Mouse (Mus musculus): ENCODE measurements at regions not wholly inside any gene's neighbourhood (a gene's known extent, or its start where the extent isn't known, plus 50 kb on each side); places are given as distances from the start of the nearest gene placed in this dataset.
A peak's percentile ranks its signal among the peaks of the same experiment; 100 is the strongest.

GRCm38 (mm10) chr8:126668657-126669025 is 74.9 kb upstream of the Irf2bp2 start:
- TF ChIP-seq POU5F1 (IDR thresholded peaks at IDR 0.05; ENCODE audit: borderline replicate concordance, low read length) (no peak), CTCF (conservative IDR thresholded peaks at IDR 0.05; ENCODE audit: low read length) (no peak), NANOG (IDR thresholded peaks at IDR 0.05; ENCODE audit: borderline replicate concordance, low read length) (no peak)

DNA sequence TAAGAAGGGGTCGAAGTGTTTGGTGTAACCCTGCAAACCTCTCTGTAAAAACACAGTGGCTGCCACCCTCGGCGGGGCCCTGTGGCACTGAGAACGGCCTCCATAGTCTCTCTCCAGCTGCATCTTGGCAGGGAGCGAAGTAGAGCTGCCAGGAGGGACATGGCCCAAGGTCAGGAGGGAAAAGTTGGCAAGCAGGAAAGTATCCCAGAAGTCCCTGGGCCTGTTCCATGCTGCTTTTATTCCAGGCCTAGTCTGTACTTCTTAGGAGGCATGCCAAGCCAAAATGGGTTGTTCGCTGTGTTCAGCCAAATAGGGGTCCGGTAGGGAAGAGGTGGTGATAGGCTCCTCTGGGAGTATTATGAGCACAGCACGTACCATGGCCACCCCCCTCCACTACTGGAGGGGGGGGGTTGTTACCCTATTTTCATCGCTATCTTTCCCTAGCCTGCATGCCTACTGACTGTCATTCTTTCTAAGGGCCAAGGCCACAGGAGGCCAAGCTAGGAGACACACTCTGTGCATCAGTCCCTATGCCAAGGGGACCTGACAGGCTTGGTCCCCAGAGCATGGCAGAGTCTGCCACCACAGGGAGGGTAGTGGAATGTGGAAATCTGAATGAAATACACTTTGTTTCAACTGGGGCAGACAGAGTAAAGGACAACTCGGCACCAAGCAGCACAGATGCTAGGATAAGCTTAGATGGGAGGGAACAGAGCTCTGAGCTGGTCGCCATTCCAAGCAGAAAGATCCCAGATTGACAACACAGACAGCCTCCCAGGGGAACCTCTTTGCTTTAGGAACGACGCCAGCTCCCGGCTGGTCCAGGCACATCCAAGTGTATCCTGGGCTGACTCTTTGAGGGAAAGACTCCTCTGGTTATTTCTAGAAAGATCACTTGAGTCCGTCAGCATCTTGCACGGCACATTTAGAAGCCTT is 74.2 kb upstream of the Irf2bp2 start:
- H3K36me3 ChIP-seq (ENCODE audit: insufficient read depth, low read length): no peaks in the 10 kb centered on the region
- H3K4me1 ChIP-seq (replicated peaks; ENCODE audit: low read depth, low read length): peaks cover 24% of the 10 kb centered on the region
- no peak overlapping the region for H3K4me3 ChIP-seq (replicated peaks; ENCODE audit: low read length)
- no peaks in the 10 kb centered on the region for H3K9me3 ChIP-seq (ENCODE audit: low read length)
- peaks cover 23% of the 10 kb centered on the region; the same call in 1 of the 2 replicates for H3K27me3 ChIP-seq (ENCODE audit: insufficient read depth, low read length)
- TF ChIP-seq NANOG (IDR thresholded peaks at IDR 0.05; ENCODE audit: borderline replicate concordance, low read length) (no peak), POU5F1 (IDR thresholded peaks at IDR 0.05; ENCODE audit: borderline replicate concordance, low read length) (no peak), CTCF (conservative IDR thresholded peaks at IDR 0.05; ENCODE audit: low read length) (no peak)

More at GRCm38 (mm10) chr8:126668657-126669025, 74.9 kb upstream of the Irf2bp2 start:
- H3K27me3 ChIP-seq (ENCODE audit: insufficient read depth, low read length): peaks cover 23% of the 10 kb centered on the region; the same call in 1 of the 2 replicates
- no peak overlapping the region for H3K4me3 ChIP-seq (replicated peaks; ENCODE audit: low read length)
- no peaks in the 10 kb centered on the region for H3K9me3 ChIP-seq (ENCODE audit: low read length)
- H3K4me1 ChIP-seq (replicated peaks; ENCODE audit: low read depth, low read length): peaks cover 24% of the 10 kb centered on the region
- H3K36me3 ChIP-seq (ENCODE audit: insufficient read depth, low read length): no peaks in the 10 kb centered on the region

DNA sequence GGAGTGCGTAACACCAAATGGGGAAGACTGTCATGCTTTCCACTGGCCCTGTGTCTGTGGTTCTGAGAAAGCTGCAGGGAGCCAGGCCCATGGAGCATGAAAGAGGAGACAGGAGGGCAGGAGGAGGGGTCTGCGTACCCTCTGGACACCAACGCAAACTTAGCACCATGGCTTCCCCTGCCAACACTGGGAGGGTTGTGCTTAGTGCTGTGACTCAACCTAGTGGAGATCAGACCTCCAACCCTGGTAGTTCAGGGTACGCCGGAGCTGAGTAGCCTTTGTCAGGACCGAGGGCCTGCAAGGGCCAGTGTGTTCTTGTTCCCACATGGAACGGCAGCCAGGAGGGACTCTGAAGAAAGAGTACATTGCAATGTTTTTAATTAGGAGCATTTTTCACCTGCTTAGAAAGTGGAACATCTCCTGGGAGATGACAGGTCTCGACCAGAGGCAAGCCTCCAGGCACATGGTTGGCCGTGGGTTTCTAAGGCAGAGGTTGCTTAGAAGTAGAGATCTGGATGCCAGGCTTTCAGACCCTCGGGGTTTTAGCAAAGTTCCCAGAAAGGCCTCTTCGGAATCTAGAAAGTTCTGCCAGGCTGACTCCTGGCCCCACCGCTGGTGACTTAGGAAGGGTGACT is 73.4 kb upstream of the Irf2bp2 start:
- no peak for TF ChIP-seq NANOG (IDR thresholded peaks at IDR 0.05; ENCODE audit: borderline replicate concordance, low read length)
- TF ChIP-seq CTCF (conservative IDR thresholded peaks at IDR 0.05; ENCODE audit: low read length): no peak
- no peak for TF ChIP-seq POU5F1 (IDR thresholded peaks at IDR 0.05; ENCODE audit: borderline replicate concordance, low read length)

GRCm38 (mm10) chr8:126666327-126667085 is 72.7 kb upstream of the Irf2bp2 start:
- Histone ChIP-seq H3K27me3 (ENCODE audit: insufficient read depth, low read length) (peaks cover 23% of the 10 kb centered on the region; the same call in 1 of the 2 replicates), H3K9me3 (ENCODE audit: low read length) (no peaks in the 10 kb centered on the region), H3K4me3 (replicated peaks; ENCODE audit: low read length) (peak overlapping the region; percentile 60), H3K36me3 (ENCODE audit: insufficient read depth, low read length) (no peaks in the 10 kb centered on the region), H3K4me1 (replicated peaks; ENCODE audit: low read depth, low read length) (peaks cover 31% of the 10 kb centered on the region)
- TF ChIP-seq POU5F1 (IDR thresholded peaks at IDR 0.05; ENCODE audit: borderline replicate concordance, low read length) (no peak), NANOG (IDR thresholded peaks at IDR 0.05; ENCODE audit: borderline replicate concordance, low read length) (no peak), CTCF (conservative IDR thresholded peaks at IDR 0.05; ENCODE audit: low read length) (no peak)

More for the DNA sequence above, 73.4 kb upstream of the Irf2bp2 start:
- H3K27me3 ChIP-seq (ENCODE audit: insufficient read depth, low read length): peaks cover 23% of the 10 kb centered on the region; the same call in 1 of the 2 replicates
- no peaks in the 10 kb centered on the region for H3K36me3 ChIP-seq (ENCODE audit: insufficient read depth, low read length)
- peaks cover 25% of the 10 kb centered on the region for H3K4me1 ChIP-seq (replicated peaks; ENCODE audit: low read depth, low read length)
- H3K4me3 ChIP-seq (replicated peaks; ENCODE audit: low read length): peak overlapping the region; percentile 60
- no peaks in the 10 kb centered on the region for H3K9me3 ChIP-seq (ENCODE audit: low read length)

DNA sequence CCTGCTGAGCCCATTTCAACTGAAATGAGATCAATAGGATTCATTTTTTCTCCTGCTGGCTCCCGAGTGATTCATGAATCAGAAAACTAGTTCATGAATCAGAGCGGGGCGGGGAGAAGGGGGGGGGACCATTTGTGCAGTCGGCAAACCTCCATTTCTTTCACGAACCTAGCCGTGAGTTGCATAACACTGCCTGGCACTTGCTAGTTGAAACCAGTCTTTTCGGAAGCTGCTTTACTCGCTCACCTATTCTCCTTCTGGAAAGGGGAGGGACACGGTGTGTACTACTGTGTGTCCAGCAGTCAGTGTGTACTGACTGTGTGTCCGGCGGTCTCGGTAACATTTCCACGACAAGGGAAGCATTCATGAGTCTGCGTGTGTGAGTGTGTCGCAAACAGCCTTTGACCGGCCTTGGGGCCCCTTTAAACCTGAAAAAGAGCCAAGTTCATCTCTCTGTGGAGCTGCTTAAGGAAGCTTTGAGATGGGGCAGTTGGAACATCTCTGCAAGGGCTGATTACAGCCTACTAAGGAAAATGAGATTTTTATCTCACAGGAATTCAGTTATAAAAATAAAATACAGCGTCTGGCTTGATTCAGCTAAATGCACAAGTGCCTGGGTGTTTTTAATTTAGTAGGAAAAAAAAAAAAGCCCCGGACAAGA is 71.9 kb upstream of the Irf2bp2 start:
- H3K4me3 ChIP-seq (replicated peaks; ENCODE audit: low read length): no peak overlapping the region
- H3K9me3 ChIP-seq (ENCODE audit: low read length): no peaks in the 10 kb centered on the region
- no peaks in the 10 kb centered on the region for H3K36me3 ChIP-seq (ENCODE audit: insufficient read depth, low read length)
- TF ChIP-seq POU5F1 (IDR thresholded peaks at IDR 0.05; ENCODE audit: borderline replicate concordance, low read length): no peak
- no peak for TF ChIP-seq NANOG (IDR thresholded peaks at IDR 0.05; ENCODE audit: borderline replicate concordance, low read length)
- TF ChIP-seq CTCF (conservative IDR thresholded peaks at IDR 0.05; ENCODE audit: low read length): no peak
- peaks cover 31% of the 10 kb centered on the region for H3K4me1 ChIP-seq (replicated peaks; ENCODE audit: low read depth, low read length)
- peaks cover 23% of the 10 kb centered on the region; the same call in 1 of the 2 replicates for H3K27me3 ChIP-seq (ENCODE audit: insufficient read depth, low read length)

- Histone ChIP-seq H3K4me1 (replicated peaks; ENCODE audit: low read depth, low read length) (peaks cover 31% of the 10 kb centered on the region), H3K36me3 (ENCODE audit: insufficient read depth, low read length) (no peaks in the 10 kb centered on the region), H3K9me3 (ENCODE audit: low read length) (no peaks in the 10 kb centered on the region), H3K4me3 (replicated peaks; ENCODE audit: low read length) (no peak overlapping the region), H3K27me3 (ENCODE audit: insufficient read depth, low read length) (peaks cover 23% of the 10 kb centered on the region; the same call in 1 of the 2 replicates)
- TF ChIP-seq CTCF (conservative IDR thresholded peaks at IDR 0.05; ENCODE audit: low read length): no peak
- no peak for TF ChIP-seq POU5F1 (IDR thresholded peaks at IDR 0.05; ENCODE audit: borderline replicate concordance, low read length)
- no peak for TF ChIP-seq NANOG (IDR thresholded peaks at IDR 0.05; ENCODE audit: borderline replicate concordance, low read length)
Measured at GRCm38 (mm10) chr8:126664891-126665290, 71.1 kb upstream of the Irf2bp2 start.

- Histone ChIP-seq H3K4me1 (replicated peaks; ENCODE audit: low read depth, low read length) (peaks cover 31% of the 10 kb centered on the region), H3K27me3 (ENCODE audit: insufficient read depth, low read length) (peaks cover 19% of the 10 kb centered on the region; the same call in 1 of the 2 replicates), H3K4me3 (replicated peaks; ENCODE audit: low read length) (no peak overlapping the region), H3K36me3 (ENCODE audit: insufficient read depth, low read length) (no peaks in the 10 kb centered on the region), H3K9me3 (ENCODE audit: low read length) (no peaks in the 10 kb centered on the region)
- TF ChIP-seq CTCF (conservative IDR thresholded peaks at IDR 0.05; ENCODE audit: low read length) (no peak), POU5F1 (IDR thresholded peaks at IDR 0.05; ENCODE audit: borderline replicate concordance, low read length) (no peak), NANOG (IDR thresholded peaks at IDR 0.05; ENCODE audit: borderline replicate concordance, low read length) (no peak)
Measured at GRCm38 (mm10) chr8:126662797-126663784, 69.3 kb upstream of the Irf2bp2 start.

All from E14TG2a.4 (cell line).